Mouse (Mus musculus): ENCODE measurements around the gene Cyld.

- no peak for TF ChIP-seq POLR2A (IDR thresholded peaks at IDR 0.05; ENCODE audit: insufficient read length, low read depth)
- TF ChIP-seq TCF12 (IDR thresholded peaks at IDR 0.05; ENCODE audit: insufficient read depth, poor library complexity, severe bottlenecking) = no peak
- TF ChIP-seq USF1 (IDR thresholded peaks at IDR 0.05; ENCODE audit: low read depth) = no peak
- TF ChIP-seq MAX (IDR thresholded peaks at IDR 0.05; ENCODE audit: low read depth) = no peak
- TF ChIP-seq E2F4 (IDR thresholded peaks at IDR 0.05; ENCODE audit: insufficient read depth) = no peak
- TF ChIP-seq CEBPB (IDR thresholded peaks at IDR 0.05; ENCODE audit: insufficient read depth, poor library complexity, severe bottlenecking) = no peak
- TF ChIP-seq MYOG (IDR thresholded peaks at IDR 0.05; ENCODE audit: control insufficient read depth in 1 of 3, insufficient read depth in 1 of 3, insufficient read length in 2 of 3, low read depth in 2 of 3) = no peak
- TF ChIP-seq REST (IDR thresholded peaks at IDR 0.05; ENCODE audit: insufficient read depth, insufficient read length) = no peak
- TF ChIP-seq POLR2AphosphoS2 (IDR thresholded peaks at IDR 0.05; ENCODE audit: insufficient read length, low read depth) = no peak
Measured at GRCm38 (mm10) chr8:88650016-88650708, 46.7 kb upstream of the Cyld start.
